Mouse (Mus musculus) MEL (cell line): ENCODE results near the gene Tmem170b. TPM values are rescaled to one million over a fixed set of nuclear protein-coding genes. Genes with fewer than 3 reads are reported as not detected.
A peak's percentile ranks its signal among the peaks of the same experiment; 100 is the strongest.

ENCODE experiments used
- DNase-seq: peaks from one replicate; pipeline ENCODE4 v3.0.0; 2011; ENCODE audit warnings: low read depth, low spot score
- H3K27ac ChIP-seq: 2 replicates; pipeline ENCODE4 v1.5.1; 2012; ENCODE audit warnings: low read depth, mild to moderate bottlenecking, control low read depth, low read length, moderate library complexity; ENCODE audit not compliant: control insufficient read depth
- H3K27me3 ChIP-seq, 2 experiments: fragments of 150-350 bp in 1 of 2; sonication (generic) in 1 of 2; 2 replicates each; pipeline ENCODE4 v1.6.1; 2012; ENCODE audit warnings: low read length in 2 of 2, mild to moderate bottlenecking in 2 of 2, improper control_type of control experiment in 1 of 2, moderate library complexity in 1 of 2; ENCODE audit not compliant: insufficient read depth in 2 of 2, control insufficient read depth in 1 of 2
- H3K36me3 ChIP-seq, 2 experiments: 2 replicates each; pipeline ENCODE4 v1.6.1; 2012 to 2014; ENCODE audit warnings: low read length in 2 of 2, improper control_type of control experiment in 1 of 2, inconsistent platforms in 1 of 2, mild to moderate bottlenecking in 1 of 2; ENCODE audit not compliant: insufficient read depth in 2 of 2, control insufficient read depth in 1 of 2
- H3K4me1 ChIP-seq, 2 experiments: fragments of 150-350 bp in 1 of 2; sonication (generic) in 1 of 2; 2 replicates each; pipeline ENCODE4 v1.6.1; 2012; ENCODE audit warnings: low read length in 2 of 2, improper control_type of control experiment in 1 of 2, mild to moderate bottlenecking in 1 of 2; ENCODE audit not compliant: insufficient read depth in 2 of 2, control insufficient read depth in 1 of 2
- H3K4me3 ChIP-seq, 2 experiments: fragments of 150-350 bp in 1 of 2; sonication (generic) in 1 of 2; 2 replicates each; pipeline ENCODE4 v1.5.1; 2012; ENCODE audit warnings: low read depth in 2 of 2, low read length in 2 of 2, mild to moderate bottlenecking in 2 of 2, moderate library complexity in 2 of 2, control low read depth in 1 of 2, improper control_type of control experiment in 1 of 2; ENCODE audit not compliant: control insufficient read depth in 1 of 2, insufficient read depth in 1 of 2
- H3K79me2 ChIP-seq: 2 replicates; pipeline ENCODE4 v1.6.1; 2012; ENCODE audit warnings: mild to moderate bottlenecking, low read length, moderate library complexity; ENCODE audit not compliant: control insufficient read depth, poor library complexity, insufficient read depth
- H3K9ac ChIP-seq: 2 replicates; pipeline ENCODE4 v1.6.1; 2012; ENCODE audit warnings: low read depth, mild to moderate bottlenecking, control low read depth, low read length, moderate library complexity; ENCODE audit not compliant: control insufficient read depth, poor library complexity, severe bottlenecking
- H3K9me3 ChIP-seq: fragments of 150-350 bp; sonication (generic); replicated peaks from 2 replicates; pipeline ENCODE4 v1.6.1; 2012; ENCODE audit warnings: mild to moderate bottlenecking, low read length, improper control_type of control experiment, moderate library complexity; ENCODE audit not compliant: insufficient read depth
- CHD1 ChIP-seq: IDR thresholded peaks from 2 replicates; pipeline ENCODE4 v1.6.1; 2012; ENCODE audit warnings: low read depth, mild to moderate bottlenecking, inconsistent platforms, low read length, improper control_type of control experiment
- CTCF ChIP-seq, 3 experiments: IDR thresholded peaks in 2 of 3; conservative IDR thresholded peaks in 1 of 3; 2 replicates each; pipeline ENCODE4 v1.5.1; 2011 to 2012; ENCODE audit warnings: low read length in 3 of 3, low read depth in 2 of 3, mild to moderate bottlenecking in 2 of 3, improper control_type of control experiment in 1 of 3, inconsistent platforms in 1 of 3, mixed read lengths in 1 of 3, moderate library complexity in 1 of 3; ENCODE audit not compliant: control insufficient read depth in 1 of 3, insufficient read depth in 1 of 3, poor library complexity in 1 of 3, severe bottlenecking in 1 of 3
- MAFK ChIP-seq: IDR thresholded peaks from 2 replicates; pipeline ENCODE4 v1.6.1; 2011; ENCODE audit warnings: low read depth, mild to moderate bottlenecking, low read length, improper control_type of control experiment, borderline replicate concordance
- MEF2A ChIP-seq: IDR thresholded peaks from 2 replicates; pipeline ENCODE4 v1.6.1; 2014; ENCODE audit warnings: low read depth, mild to moderate bottlenecking, inconsistent platforms, low read length, improper control_type of control experiment; ENCODE audit not compliant: poor library complexity, insufficient replicate concordance, severe bottlenecking; ENCODE audit errors: extremely low read depth
- MXI1 ChIP-seq: IDR thresholded peaks from 2 replicates; pipeline ENCODE4 v1.6.1; 2011; ENCODE audit warnings: mild to moderate bottlenecking, low read depth, low read length, improper control_type of control experiment
- MYC ChIP-seq: IDR thresholded peaks from 2 replicates; pipeline ENCODE4 v1.6.1; 2011; ENCODE audit warnings: low read depth, mild to moderate bottlenecking, low read length, improper control_type of control experiment, moderate library complexity
- RAD21 ChIP-seq: IDR thresholded peaks from 2 replicates; pipeline ENCODE4 v1.6.1; 2011; ENCODE audit warnings: mild to moderate bottlenecking, low read depth, low read length, improper control_type of control experiment
- RCOR1 ChIP-seq: IDR thresholded peaks from 2 replicates; pipeline ENCODE4 v1.6.1; 2012; ENCODE audit warnings: low read depth, mild to moderate bottlenecking, inconsistent platforms, low read length, improper control_type of control experiment
- SIN3A ChIP-seq: IDR thresholded peaks from 2 replicates; pipeline ENCODE4 v1.6.1; 2012; ENCODE audit warnings: low read length, improper control_type of control experiment, inconsistent platforms
- SMC3 ChIP-seq: IDR thresholded peaks from 2 replicates; pipeline ENCODE4 v1.6.1; 2011; ENCODE audit warnings: low read depth, low read length, improper control_type of control experiment
- TBP ChIP-seq: IDR thresholded peaks from 2 replicates; pipeline ENCODE4 v1.8.0; 2011; ENCODE audit warnings: low read depth, low read length, improper control_type of control experiment
- TCF12 ChIP-seq: IDR thresholded peaks from 2 replicates; pipeline ENCODE4 v1.6.1; 2014; ENCODE audit warnings: low read depth, mild to moderate bottlenecking, inconsistent platforms, low read length, improper control_type of control experiment, moderate library complexity
- UBTF ChIP-seq: IDR thresholded peaks from 2 replicates; pipeline ENCODE4 v1.6.1; 2012; ENCODE audit warnings: low read depth, mild to moderate bottlenecking, inconsistent platforms, low read length, improper control_type of control experiment, moderate library complexity, borderline replicate concordance; ENCODE audit not compliant: insufficient read depth
- USF1 ChIP-seq: IDR thresholded peaks from 2 replicates; pipeline ENCODE4 v1.6.1; 2014; ENCODE audit warnings: low read depth, mild to moderate bottlenecking, inconsistent platforms, low read length, improper control_type of control experiment, moderate library complexity
- ZC3H11A ChIP-seq: IDR thresholded peaks from 2 replicates; pipeline ENCODE4 v1.6.1; 2012; ENCODE audit warnings: low read depth, mild to moderate bottlenecking, inconsistent platforms, low read length, improper control_type of control experiment
- ZNF384 ChIP-seq: IDR thresholded peaks from 2 replicates; pipeline ENCODE4 v1.6.1; 2012; ENCODE audit warnings: low read depth, mild to moderate bottlenecking, inconsistent platforms, low read length, improper control_type of control experiment
- polyA plus RNA-seq, 2 experiments: library from polyadenylated mRNA; stranded (reverse) in 1 of 2; unstranded in 1 of 2; fragments of >175 nt in 1 of 2; fragments of >200 nt in 1 of 2; gene quantifications; 2 replicates each; pipeline versions ENCODE4 v1.2.1 to v1.2.4; 2012; ENCODE audit warnings: low replicate concordance in 2 of 2, low read depth in 1 of 2; ENCODE audit not compliant: insufficient read length in 2 of 2, insufficient read depth in 1 of 2, missing spikeins in 1 of 2
- total RNA-seq: library from RNA; depleted of rRNA; stranded (reverse); fragments of 300-350 nt; gene quantifications from 2 replicates; pipeline ENCODE4 v1.2.3, GENCODE M21; 2012

Gene Tmem170b
- total and polyA plus RNA-seq, 3 experiments, result 5.2 to 7.0 TPM; not detected in 1

DNA sequence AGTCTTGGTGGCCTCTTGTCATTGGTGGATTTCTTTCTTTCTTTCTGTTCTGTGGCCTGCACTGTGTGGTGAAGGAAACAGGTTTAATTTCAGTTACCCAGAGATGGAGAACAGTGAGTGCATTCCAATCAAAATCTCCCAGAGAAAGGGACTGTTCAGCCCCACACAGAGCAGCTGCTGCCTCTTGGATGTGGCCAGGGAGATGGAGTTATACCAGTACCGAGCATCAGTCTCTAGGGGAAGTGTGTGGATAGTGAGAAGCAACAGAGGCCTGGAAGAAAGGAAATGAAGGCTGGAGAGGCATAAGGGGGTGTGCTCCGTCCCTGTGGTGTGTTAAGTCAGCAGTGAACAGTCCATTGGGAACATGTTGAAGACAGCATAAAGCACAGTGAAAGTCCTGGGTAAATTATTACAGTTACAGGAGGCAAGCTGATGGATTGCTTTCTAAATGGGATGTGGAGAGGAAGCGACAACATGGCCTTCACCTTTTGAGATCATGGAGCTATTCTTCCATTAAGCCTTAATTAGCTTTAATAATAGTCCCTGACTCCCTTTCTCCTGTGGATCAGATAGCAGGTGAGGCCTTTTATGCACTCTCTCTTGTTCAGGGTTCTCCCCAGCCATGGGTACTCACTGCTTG, 21.7 kb downstream of the Tmem170b start:
- no peak overlapping the region for H3K27ac ChIP-seq
- H3K9me3 ChIP-seq, result no peaks in the 10 kb centered on the region
- H3K9ac ChIP-seq, result no peak overlapping the region
- H3K27me3 ChIP-seq, result no peaks in the 10 kb centered on the region
- peaks cover 2 to 4% of the 10 kb centered on the region in 2 experiments; a peak in 2 of 4 replicates for H3K4me1 ChIP-seq
- DNase-seq, result no peak
- peaks cover 0 to 3% of the 10 kb centered on the region in 2 experiments; a peak in 2 of 4 replicates for H3K36me3 ChIP-seq
- no peak overlapping the region for H3K4me3 ChIP-seq
- TF ChIP-seq MYC (no peak), MEF2A (no peak), ZC3H11A (no peak), MXI1 (no peak), UBTF (no peak), RCOR1 (no peak), USF1 (no peak), CHD1 (no peak), ZNF384 (no peak)
- TF ChIP-seq, all 39 proteins: peak for 0
- no peaks in the 10 kb centered on the region for H3K79me2 ChIP-seq

DNA sequence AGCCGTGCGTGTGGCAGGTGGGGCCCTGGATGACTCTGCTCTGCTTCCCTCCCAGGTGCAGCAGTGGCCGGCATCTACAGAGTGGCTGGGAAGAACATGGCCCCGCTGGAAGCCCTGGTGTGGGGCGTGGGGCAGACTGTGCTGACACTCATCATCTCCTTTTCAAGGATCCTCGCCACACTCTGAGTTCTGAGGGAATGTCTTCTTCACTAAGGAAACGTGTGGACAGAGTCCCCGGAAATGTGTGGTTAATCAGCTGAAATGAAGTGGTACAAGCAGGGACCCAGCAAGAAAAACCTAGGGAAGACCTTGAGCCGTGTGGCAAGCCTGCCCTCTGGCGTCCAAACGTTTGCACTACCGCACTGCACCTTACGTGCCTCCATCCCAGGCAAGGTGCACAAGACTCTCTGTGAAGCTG, 28.7 kb downstream of the Tmem170b start:
- no peak for TF ChIP-seq MAFK
- TF ChIP-seq ZNF384, result no peak
- peak; percentile 63 for TF ChIP-seq SMC3
- TF ChIP-seq SIN3A, result no peak
- TF ChIP-seq ZC3H11A, result peak; percentile 27; the same call in 1 of the 2 replicates
- TF ChIP-seq MEF2A, result no peak
- peak; percentile 77 for TF ChIP-seq RAD21
- TF ChIP-seq TBP, result no peak
- peak; percentile 75 to 90 (median 82) for TF ChIP-seq CTCF (IDR thresholded peaks at IDR 0.05 in 2 of 3, conservative IDR thresholded peaks at IDR 0.05 in 1 of 3; ENCODE audit: control insufficient read depth in 1 of 3, insufficient read depth in 1 of 3, low read depth in 2 of 3, low read length in 3 of 3, poor library complexity in 1 of 3, severe bottlenecking in 1 of 3)
- no peak for TF ChIP-seq TCF12
- no peaks in the 10 kb centered on the region for H3K4me1 ChIP-seq
- peaks cover 0 to 3% of the 10 kb centered on the region in 2 experiments; a peak in 2 of 4 replicates for H3K36me3 ChIP-seq
- H3K9me3 ChIP-seq, result no peaks in the 10 kb centered on the region
- H3K27me3 ChIP-seq, result no peaks in the 10 kb centered on the region
- peak; percentile 63 for DNase-seq
- no peak overlapping the region for H3K9ac ChIP-seq
- no peaks in the 10 kb centered on the region for H3K79me2 ChIP-seq
- H3K4me3 ChIP-seq, result no peak overlapping the region
- H3K27ac ChIP-seq, result no peak overlapping the region
